Mouse (Mus musculus): Measurements from ENCODE around the gene Tbc1d2.

DNA sequence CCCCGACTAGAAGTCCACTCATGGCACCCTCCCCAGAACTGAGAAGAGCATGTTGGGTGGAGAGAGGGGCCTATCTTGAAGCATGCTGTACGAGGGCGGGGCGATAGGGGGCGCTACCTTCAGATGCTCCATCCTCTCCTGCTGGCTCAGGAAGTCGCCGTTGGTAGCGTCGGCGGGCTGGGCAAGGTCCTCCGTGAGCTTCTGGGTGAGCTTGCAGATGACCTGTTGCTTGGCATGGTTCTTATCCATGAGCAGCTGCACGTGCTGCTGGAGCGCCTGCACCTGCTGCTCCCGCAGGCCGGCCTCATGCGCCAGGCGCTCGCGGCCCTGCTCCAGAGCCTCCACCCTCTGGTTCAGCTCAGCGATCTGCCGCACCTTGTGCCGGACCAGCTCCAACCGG is 29.7 kb downstream of the Tbc1d2 start:
- TF ChIP-seq CTCF (IDR thresholded peaks at IDR 0.05; ENCODE audit: extremely low read depth, insufficient read length, insufficient replicate concordance, low read depth, low read length) (peak; percentile 57; the same call in 1 of the 2 replicates), POLR2A (IDR thresholded peaks at IDR 0.05; ENCODE audit: low read depth, low read length) (no peak)
